Mouse (Mus musculus): Measurements from ENCODE around the gene Pfn1. TPM values are rescaled to one million over a fixed set of nuclear protein-coding genes. Genes with fewer than 3 reads are reported as not detected.

The Pfn1 gene
- 244 and 265 TPM in 2 replicates for polyA plus RNA-seq (2012; ENCODE audit: insufficient read depth, insufficient read length, missing spikeins)

DNA sequence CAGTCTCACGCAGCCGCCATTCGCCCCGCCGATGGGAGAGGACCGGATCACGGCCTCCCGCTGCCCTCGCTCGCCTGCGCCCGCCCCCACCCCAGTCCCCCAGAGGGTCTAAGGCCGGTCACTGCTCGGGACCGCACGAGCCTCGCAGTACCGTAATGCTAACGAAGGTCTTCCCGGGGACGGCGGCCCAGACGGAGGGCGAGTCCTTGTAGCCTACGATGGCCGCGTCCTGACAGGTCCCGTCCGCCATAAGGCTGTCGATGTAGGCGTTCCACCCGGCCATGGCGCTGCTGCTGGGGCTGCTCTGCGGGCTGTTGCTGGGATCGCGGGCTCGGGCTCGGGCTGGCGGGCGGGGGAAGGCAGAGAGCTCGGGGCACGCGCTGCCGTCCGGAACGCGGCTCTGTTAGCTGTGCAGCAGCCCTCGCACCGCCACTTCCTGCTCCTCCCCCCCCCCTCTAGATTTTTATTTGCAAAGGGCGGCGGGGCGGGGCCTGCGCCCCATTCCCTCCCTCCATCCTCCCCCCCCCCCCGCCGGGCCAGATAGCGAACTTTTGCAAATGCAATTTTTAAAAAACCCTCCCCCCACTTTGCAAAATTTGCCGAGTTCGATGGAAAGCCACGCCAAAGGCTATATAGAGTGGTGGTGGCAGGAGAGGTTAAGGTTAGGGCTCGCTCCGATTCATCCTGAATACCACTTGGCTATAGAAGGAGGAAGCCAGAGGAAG, at the start of gene Pfn1:
Pfn1 (minus strand) TSS at position 447 of the 725 bp plus-strand sequence.
- Histone ChIP-seq H3K4me3 (ENCODE audit: insufficient read depth, low read depth, low read length) (peak within 1 kb of the TSS; percentile 91), H3K4me1 (ENCODE audit: control insufficient read depth, insufficient read depth, insufficient read length, low read length) (no peaks in the 10 kb centered on the region), H3K27ac (replicated peaks; ENCODE audit: low read depth, low read length) (peak within 1 kb of the TSS; percentile 93)

DNA sequence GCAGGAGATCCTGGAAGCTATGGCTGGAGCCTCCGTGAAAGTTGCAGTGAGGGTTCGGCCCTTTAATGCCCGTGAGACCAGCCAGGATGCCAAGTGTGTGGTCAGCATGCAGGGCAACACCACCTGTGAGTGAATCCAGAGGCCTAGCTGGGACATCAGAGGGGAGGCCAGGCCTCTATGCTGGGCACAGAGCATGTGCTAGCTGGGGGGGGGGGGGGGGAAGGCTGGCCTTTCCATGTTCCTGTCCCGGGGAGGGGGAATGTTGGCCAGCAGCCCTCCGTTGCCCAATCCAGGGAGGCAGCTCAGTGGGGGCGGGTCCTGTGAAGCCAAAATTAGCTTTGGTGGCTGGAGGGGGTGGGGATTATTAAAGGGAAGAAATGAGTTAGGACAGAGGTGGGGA, 48.3 kb upstream of the Pfn1 start:
- Histone ChIP-seq H3K4me3 (ENCODE audit: insufficient read depth, low read depth, low read length) (peak overlapping the region; percentile 75), H3K27ac (replicated peaks; ENCODE audit: low read depth, low read length) (peak overlapping the region; percentile 93), H3K4me1 (ENCODE audit: control insufficient read depth, insufficient read depth, insufficient read length, low read length) (peaks cover 11% of the 10 kb centered on the region)

DNA sequence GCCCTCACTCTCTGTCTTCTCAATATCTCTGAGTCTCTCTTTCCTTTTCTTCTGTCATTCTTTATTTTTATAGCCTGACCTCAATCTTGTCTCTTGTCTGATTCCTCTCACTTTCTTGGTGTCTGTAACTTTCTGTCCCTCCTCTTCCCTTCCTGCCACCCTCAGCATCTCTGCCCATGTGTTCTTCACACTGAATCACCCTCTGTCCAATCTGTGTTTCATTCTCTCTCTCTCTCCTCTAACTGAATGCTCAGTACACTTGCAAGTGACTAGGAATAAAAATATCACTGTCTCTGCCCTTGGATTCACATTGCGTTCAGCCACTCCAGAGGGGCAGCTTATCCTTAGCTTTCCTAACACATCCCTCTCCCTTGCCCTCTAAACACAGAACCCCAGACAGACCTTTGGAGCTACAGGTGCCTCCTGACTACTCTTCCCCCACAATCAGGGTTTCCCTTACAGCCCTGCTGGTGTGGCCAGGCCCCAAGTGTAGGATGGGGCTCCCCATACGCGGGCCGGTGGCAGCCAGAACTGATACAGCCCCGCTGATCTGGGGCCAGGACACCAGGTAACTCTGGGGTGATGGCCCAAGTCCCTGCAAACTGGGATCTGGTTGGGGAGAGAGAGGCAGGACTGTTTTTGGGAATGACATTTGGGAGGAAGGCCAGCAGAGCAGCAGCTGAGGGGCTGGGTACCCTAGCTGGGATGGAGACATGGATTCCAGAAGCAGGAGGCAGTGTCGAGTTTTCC, 47.7 kb upstream of the Pfn1 start:
- H3K4me3 ChIP-seq (ENCODE audit: insufficient read depth, low read depth, low read length): peak overlapping the region; percentile 75
- peaks cover 11% of the 10 kb centered on the region for H3K4me1 ChIP-seq (ENCODE audit: control insufficient read depth, insufficient read depth, insufficient read length, low read length)
- peak overlapping the region; percentile 93 for H3K27ac ChIP-seq (replicated peaks; ENCODE audit: low read depth, low read length)

DNA sequence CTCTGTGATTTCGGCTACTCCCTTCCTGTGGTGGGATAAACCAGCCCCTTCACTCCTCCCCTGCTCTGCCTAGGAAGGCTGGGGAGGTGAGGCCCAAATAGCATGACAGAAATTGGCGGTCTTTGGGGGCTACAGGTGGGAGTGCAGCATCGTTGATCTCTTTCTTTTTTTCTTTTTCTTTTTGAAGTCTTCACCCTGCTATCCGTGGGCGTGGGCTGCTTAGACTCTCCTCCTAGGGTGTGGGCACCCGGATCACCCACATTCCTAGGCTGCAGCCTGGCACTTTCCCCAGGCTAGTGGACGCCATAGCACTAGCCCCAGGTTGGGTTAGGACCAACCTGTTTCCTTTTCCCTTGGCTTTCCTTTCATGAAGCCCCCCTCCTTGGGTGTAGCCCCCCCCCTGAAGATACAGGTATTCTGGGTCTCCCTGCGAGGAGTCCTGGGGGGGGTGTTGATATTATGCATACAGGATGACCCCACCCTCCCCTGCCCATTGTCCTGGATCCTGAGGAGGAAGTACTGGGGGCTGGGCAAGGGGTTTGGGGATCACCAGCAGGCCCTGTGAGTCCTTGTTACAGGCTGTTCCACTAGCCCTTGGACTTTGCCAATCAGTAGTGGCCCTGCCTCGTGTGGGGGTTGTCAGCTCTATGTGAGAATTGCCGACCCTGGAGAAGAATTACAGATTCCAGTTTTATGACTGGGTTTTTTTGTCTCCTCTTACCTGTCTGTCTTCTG, 46.9 kb upstream of the Pfn1 start:
- H3K4me1 ChIP-seq (ENCODE audit: control insufficient read depth, insufficient read depth, insufficient read length, low read length): peaks cover 11% of the 10 kb centered on the region
- H3K4me3 ChIP-seq (ENCODE audit: insufficient read depth, low read depth, low read length): peak overlapping the region; percentile 75

DNA sequence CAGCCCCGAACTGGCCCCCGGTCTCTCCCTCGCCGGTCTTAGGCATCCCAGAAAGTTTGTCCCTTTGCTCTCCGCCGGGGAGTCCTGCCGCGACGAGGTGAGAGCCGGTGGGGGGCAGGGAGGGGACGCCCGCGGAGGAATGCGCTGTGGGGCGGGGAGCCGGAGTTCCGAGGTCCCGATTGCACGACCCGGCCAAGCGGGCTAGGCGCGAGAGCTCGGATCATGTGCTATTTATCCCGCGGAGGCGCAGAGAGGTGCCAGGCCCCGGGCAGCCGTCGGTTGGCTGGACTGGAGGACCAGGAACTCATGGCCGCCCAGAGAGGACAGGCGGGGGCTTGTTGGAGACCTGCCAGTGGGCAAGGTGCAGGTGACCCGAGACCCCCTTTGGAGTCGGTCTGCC, 46.2 kb upstream of the Pfn1 start:
- peaks cover 11% of the 10 kb centered on the region for H3K4me1 ChIP-seq (ENCODE audit: control insufficient read depth, insufficient read depth, insufficient read length, low read length)
- H3K4me3 ChIP-seq (ENCODE audit: insufficient read depth, low read depth, low read length): peak overlapping the region; percentile 75
- peak overlapping the region; percentile 93 for H3K27ac ChIP-seq (replicated peaks; ENCODE audit: low read depth, low read length)

More for the DNA sequence above, 46.9 kb upstream of the Pfn1 start:
- H3K27ac ChIP-seq (replicated peaks; ENCODE audit: low read depth, low read length): peak overlapping the region; percentile 93

- Histone ChIP-seq H3K4me1 (ENCODE audit: control insufficient read depth, insufficient read depth, insufficient read length, low read length) (peaks cover 11% of the 10 kb centered on the region), H3K4me3 (ENCODE audit: insufficient read depth, low read depth, low read length) (peak within 1 kb of the TSS; percentile 75), H3K27ac (replicated peaks; ENCODE audit: low read depth, low read length) (peak within 1 kb of the TSS; percentile 99)
These were observed 45.5 kb upstream of the Pfn1 start, which contains the start of the genes Inca1 and Kif1c for GRCm38 (mm10) chr11:70699722-70700556. TSS of gene Inca1 (minus strand) at chr11:70700155. TSS of gene Kif1c (plus strand) at chr11:70700548.

- Histone ChIP-seq H3K27ac (replicated peaks; ENCODE audit: low read depth, low read length) (peak overlapping the region; percentile 89), H3K4me3 (ENCODE audit: insufficient read depth, low read depth, low read length) (peak overlapping the region; percentile 40), H3K4me1 (ENCODE audit: control insufficient read depth, insufficient read depth, insufficient read length, low read length) (peaks cover 11% of the 10 kb centered on the region)
These were observed 44.6 kb upstream of the Pfn1 start for GRCm38 (mm10) chr11:70699051-70699450.

- Histone ChIP-seq H3K27ac (replicated peaks; ENCODE audit: low read depth, low read length) (no peak overlapping the region), H3K4me3 (ENCODE audit: insufficient read depth, low read depth, low read length) (no peak overlapping the region), H3K4me1 (ENCODE audit: control insufficient read depth, insufficient read depth, insufficient read length, low read length) (peaks cover 2% of the 10 kb centered on the region; the same call in 1 of the 2 replicates)
These were observed 42.9 kb upstream of the Pfn1 start for GRCm38 (mm10) chr11:70697376-70697775.

DNA sequence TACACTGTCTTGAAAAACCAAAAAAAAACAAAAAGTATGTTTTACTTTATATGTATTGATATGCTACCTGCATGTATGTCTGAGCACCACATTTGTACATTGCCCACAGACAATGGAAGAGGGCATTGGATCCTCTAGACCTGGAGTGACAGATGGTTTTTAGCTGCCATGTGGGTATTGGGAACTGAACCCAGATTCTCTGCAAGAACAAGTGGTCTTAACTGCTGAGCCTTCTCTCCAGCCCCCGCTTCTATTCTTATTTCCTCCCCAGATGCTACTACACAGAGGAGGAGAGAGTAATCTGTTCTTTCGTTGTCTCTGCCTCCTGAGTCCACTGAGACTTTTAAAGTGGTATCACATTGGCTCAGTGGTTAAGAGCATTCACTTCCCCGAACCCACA, 39.1 kb upstream of the Pfn1 start:
- H3K4me1 ChIP-seq (ENCODE audit: control insufficient read depth, insufficient read depth, insufficient read length, low read length): peaks cover 3% of the 10 kb centered on the region; the same call in 1 of the 2 replicates
- no peak overlapping the region for H3K4me3 ChIP-seq (ENCODE audit: insufficient read depth, low read depth, low read length)
- no peak overlapping the region for H3K27ac ChIP-seq (replicated peaks; ENCODE audit: low read depth, low read length)

- H3K27ac ChIP-seq (replicated peaks; ENCODE audit: low read depth, low read length): no peak overlapping the region
- peaks cover 4% of the 10 kb centered on the region; the same call in 1 of the 2 replicates for H3K4me1 ChIP-seq (ENCODE audit: control insufficient read depth, insufficient read depth, insufficient read length, low read length)
- no peak overlapping the region for H3K4me3 ChIP-seq (ENCODE audit: insufficient read depth, low read depth, low read length)
These were observed 35.1 kb upstream of the Pfn1 start for GRCm38 (mm10) chr11:70689578-70689977.

- H3K27ac ChIP-seq (replicated peaks; ENCODE audit: low read depth, low read length): peak overlapping the region; percentile 90
- peaks cover 4% of the 10 kb centered on the region; the same call in 1 of the 2 replicates for H3K4me1 ChIP-seq (ENCODE audit: control insufficient read depth, insufficient read depth, insufficient read length, low read length)
- H3K4me3 ChIP-seq (ENCODE audit: insufficient read depth, low read depth, low read length): peak overlapping the region; percentile 80
These were observed 33.9 kb upstream of the Pfn1 start for GRCm38 (mm10) chr11:70688372-70688771.

DNA sequence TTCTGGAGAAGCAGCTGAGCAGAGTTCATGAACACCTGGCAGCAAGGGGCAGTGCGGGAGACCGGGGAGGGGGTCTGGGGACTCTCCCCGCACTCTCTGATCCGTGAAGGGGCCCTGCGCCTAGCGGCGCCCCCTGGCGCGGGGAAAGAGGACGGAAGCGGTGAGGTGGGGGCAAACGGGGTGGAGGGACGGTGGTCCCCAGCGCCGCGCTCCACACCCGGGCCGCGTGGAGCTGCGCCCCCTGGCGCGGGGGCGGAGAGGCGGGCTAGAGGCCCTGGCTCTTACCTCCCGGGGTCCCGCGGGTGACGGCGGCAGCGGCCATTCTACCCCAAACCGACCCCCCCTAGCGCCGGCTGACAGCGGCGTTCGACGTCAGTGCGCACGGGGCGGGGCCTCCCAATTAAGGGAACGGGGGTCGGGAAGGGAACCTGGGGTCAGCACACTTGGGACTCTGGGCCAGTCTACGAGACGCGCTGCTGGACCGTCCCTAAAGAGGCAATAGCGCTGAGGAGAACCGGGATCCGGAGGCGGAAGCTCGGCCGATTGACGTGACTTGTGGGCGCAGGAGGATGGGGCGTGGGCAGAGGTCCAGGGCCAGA, 33.3 kb upstream of the Pfn1 start, which contains the start of gene Camta2:
Camta2 (minus strand) TSS at position 505 of the 599 bp plus-strand sequence.
- Histone ChIP-seq H3K4me1 (ENCODE audit: control insufficient read depth, insufficient read depth, insufficient read length, low read length) (peaks cover 4% of the 10 kb centered on the region; the same call in 1 of the 2 replicates), H3K27ac (replicated peaks; ENCODE audit: low read depth, low read length) (peak within 1 kb of the TSS; percentile 90), H3K4me3 (ENCODE audit: insufficient read depth, low read depth, low read length) (peak within 1 kb of the TSS; percentile 80)

- H3K27ac ChIP-seq (replicated peaks; ENCODE audit: low read depth, low read length): peak overlapping the region; percentile 84
- H3K4me1 ChIP-seq (ENCODE audit: control insufficient read depth, insufficient read depth, insufficient read length, low read length): peaks cover 4% of the 10 kb centered on the region; the same call in 1 of the 2 replicates
- peak overlapping the region; percentile 80 for H3K4me3 ChIP-seq (ENCODE audit: insufficient read depth, low read depth, low read length)
These were observed 32.6 kb upstream of the Pfn1 start for GRCm38 (mm10) chr11:70686901-70687566.
